Mouse (Mus musculus): ENCODE data around the gene Mog.

DNA sequence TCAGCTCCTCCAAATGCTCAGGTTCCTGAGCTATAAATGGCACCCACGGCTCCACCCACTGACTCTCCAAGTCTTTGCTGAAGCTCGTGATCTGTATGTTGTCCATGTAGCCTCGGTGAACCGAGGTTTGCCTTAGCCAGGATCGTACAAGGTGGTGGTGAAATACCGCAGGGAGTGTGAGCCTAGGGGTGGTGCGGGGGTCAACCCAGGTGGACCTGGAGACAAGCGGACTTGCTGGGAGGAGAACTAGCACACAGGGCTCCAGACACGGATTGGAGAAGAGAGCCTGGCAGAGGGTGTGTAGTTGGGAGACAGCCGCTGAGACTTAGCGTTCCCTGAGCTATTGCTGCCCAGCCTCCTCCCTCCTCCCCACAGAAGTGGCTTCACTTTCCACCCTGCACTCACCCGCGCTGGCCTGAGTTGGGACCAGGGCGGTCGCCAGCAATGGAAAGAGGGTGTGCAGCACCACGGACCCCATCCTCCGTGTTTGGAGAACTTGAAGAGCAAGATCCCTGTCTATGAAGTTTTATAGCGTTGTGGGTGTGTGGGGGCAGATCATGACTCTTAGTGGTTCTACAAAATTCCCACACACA is 41.9 kb downstream of the Mog start, which contains the start of gene 2410137M14Rik:
- TF ChIP-seq CTCF (IDR thresholded peaks at IDR 0.05; ENCODE audit: control insufficient read depth, insufficient read depth, insufficient read length), result no peak
- no peak for TF ChIP-seq MYOD1 (IDR thresholded peaks at IDR 0.05; ENCODE audit: control insufficient read depth, insufficient read length, low read depth)
- TF ChIP-seq CEBPB (IDR thresholded peaks at IDR 0.05; ENCODE audit: low read depth), result no peak
- TF ChIP-seq FOSL1 (IDR thresholded peaks at IDR 0.05; ENCODE audit: insufficient read depth, low read length, poor library complexity, severe bottlenecking), result no peak
- TF ChIP-seq USF1 (IDR thresholded peaks at IDR 0.05; ENCODE audit: low read depth), result no peak
- TF ChIP-seq MAX (IDR thresholded peaks at IDR 0.05), result no peak
